Mouse (Mus musculus): ENCODE measurements at regions not wholly inside any gene's neighbourhood (a gene's known extent, or its start where the extent isn't known, plus 50 kb on each side); places are given as distances from the start of the nearest gene placed in this dataset.
A peak's percentile ranks its signal among the peaks of the same experiment; 100 is the strongest.

- Histone ChIP-seq H3K27ac (replicated peaks; ENCODE audit: insufficient read depth, low read depth, low read length) (no peak overlapping the region), H3K4me3 (ENCODE audit: insufficient read depth, low read depth, low read length) (no peak overlapping the region), H3K9ac (ENCODE audit: low read depth, low read length) (no peak overlapping the region), H3K27me3 (ENCODE audit: control insufficient read depth, insufficient read depth, low read length) (no peaks in the 10 kb centered on the region), H3K79me2 (ENCODE audit: control insufficient read depth, insufficient read depth, low read length) (no peaks in the 10 kb centered on the region), H3K36me3 (ENCODE audit: control insufficient read depth, insufficient read depth, low read length) (no peaks in the 10 kb centered on the region), H3K4me1 (ENCODE audit: control insufficient read depth, insufficient read depth, low read length) (no peaks in the 10 kb centered on the region; the same call in 1 of the 2 replicates)
- WGBS, result 62% methylated on average over 6 of the region's 6 CpGs
- DNase-seq (ENCODE audit: extremely low read depth, low read depth, low spot score), result no peak
- TF ChIP-seq CTCF (IDR thresholded peaks at IDR 0.05; ENCODE audit: low read depth, low read length) (no peak), POLR2A (IDR thresholded peaks at IDR 0.05; ENCODE audit: extremely low read depth, insufficient read depth, low read length) (no peak)
Measured at GRCm38 (mm10) chr3:37879056-37879455, 154.8 kb upstream of the Gm5148 start.

GRCm38 (mm10) chr3:37876016-37876765, 151.9 kb upstream of the Gm5148 start:
- Histone ChIP-seq H3K9ac (ENCODE audit: low read depth, low read length) (no peak overlapping the region), H3K27me3 (ENCODE audit: control insufficient read depth, insufficient read depth, low read length) (no peaks in the 10 kb centered on the region), H3K4me3 (ENCODE audit: insufficient read depth, low read depth, low read length) (no peak overlapping the region), H3K27ac (replicated peaks; ENCODE audit: insufficient read depth, low read depth, low read length) (peak overlapping the region; percentile 49), H3K4me1 (ENCODE audit: control insufficient read depth, insufficient read depth, low read length) (no peaks in the 10 kb centered on the region; the same call in 1 of the 2 replicates), H3K36me3 (ENCODE audit: control insufficient read depth, insufficient read depth, low read length) (no peaks in the 10 kb centered on the region), H3K79me2 (ENCODE audit: control insufficient read depth, insufficient read depth, low read length) (no peaks in the 10 kb centered on the region)
- TF ChIP-seq CTCF (IDR thresholded peaks at IDR 0.05; ENCODE audit: low read depth, low read length), result no peak
- no peak for TF ChIP-seq POLR2A (IDR thresholded peaks at IDR 0.05; ENCODE audit: extremely low read depth, insufficient read depth, low read length)
- DNase-seq (ENCODE audit: extremely low read depth, low read depth, low spot score), result peak; percentile 57
- 46% methylated on average over 13 of the region's 13 CpGs for WGBS

GRCm38 (mm10) chr3:37875331-37876015, 151.2 kb upstream of the Gm5148 start:
- Histone ChIP-seq H3K4me3 (ENCODE audit: insufficient read depth, low read depth, low read length) (no peak overlapping the region), H3K9ac (ENCODE audit: low read depth, low read length) (no peak overlapping the region), H3K4me1 (ENCODE audit: control insufficient read depth, insufficient read depth, low read length) (no peaks in the 10 kb centered on the region; the same call in 1 of the 2 replicates), H3K79me2 (ENCODE audit: control insufficient read depth, insufficient read depth, low read length) (no peaks in the 10 kb centered on the region), H3K27me3 (ENCODE audit: control insufficient read depth, insufficient read depth, low read length) (no peaks in the 10 kb centered on the region), H3K36me3 (ENCODE audit: control insufficient read depth, insufficient read depth, low read length) (no peaks in the 10 kb centered on the region), H3K27ac (replicated peaks; ENCODE audit: insufficient read depth, low read depth, low read length) (peak overlapping the region; percentile 49)
- TF ChIP-seq CTCF (IDR thresholded peaks at IDR 0.05; ENCODE audit: low read depth, low read length) (no peak), POLR2A (IDR thresholded peaks at IDR 0.05; ENCODE audit: extremely low read depth, insufficient read depth, low read length) (no peak)
- WGBS, result 59% methylated on average over 6 of the region's 6 CpGs
- DNase-seq (ENCODE audit: extremely low read depth, low read depth, low spot score), result peak; percentile 52

GRCm38 (mm10) chr3:37874864-37875263, 150.6 kb upstream of the Gm5148 start:
- Histone ChIP-seq H3K36me3 (ENCODE audit: control insufficient read depth, insufficient read depth, low read length) (no peaks in the 10 kb centered on the region), H3K4me3 (ENCODE audit: insufficient read depth, low read depth, low read length) (no peak overlapping the region), H3K27ac (replicated peaks; ENCODE audit: insufficient read depth, low read depth, low read length) (peak overlapping the region; percentile 38; the same call in 1 of the 2 replicates), H3K9ac (ENCODE audit: low read depth, low read length) (no peak overlapping the region), H3K4me1 (ENCODE audit: control insufficient read depth, insufficient read depth, low read length) (no peaks in the 10 kb centered on the region; the same call in 1 of the 2 replicates), H3K79me2 (ENCODE audit: control insufficient read depth, insufficient read depth, low read length) (no peaks in the 10 kb centered on the region), H3K27me3 (ENCODE audit: control insufficient read depth, insufficient read depth, low read length) (no peaks in the 10 kb centered on the region)
- WGBS, result 87% methylated on average over 6 of the region's 6 CpGs
- TF ChIP-seq POLR2A (IDR thresholded peaks at IDR 0.05; ENCODE audit: extremely low read depth, insufficient read depth, low read length) (no peak), CTCF (IDR thresholded peaks at IDR 0.05; ENCODE audit: low read depth, low read length) (no peak)
- no peak for DNase-seq (ENCODE audit: extremely low read depth, low read depth, low spot score)

- TF ChIP-seq POLR2A (IDR thresholded peaks at IDR 0.05; ENCODE audit: extremely low read depth, insufficient read depth, low read length) (no peak), CTCF (IDR thresholded peaks at IDR 0.05; ENCODE audit: low read depth, low read length) (no peak)
- no peak overlapping the region for H3K9ac ChIP-seq (ENCODE audit: low read depth, low read length)
- DNase-seq (ENCODE audit: extremely low read depth, low read depth, low spot score), result no peak
- no peaks in the 10 kb centered on the region for H3K27me3 ChIP-seq (ENCODE audit: control insufficient read depth, insufficient read depth, low read length)
- no peaks in the 10 kb centered on the region for H3K79me2 ChIP-seq (ENCODE audit: control insufficient read depth, insufficient read depth, low read length)
- H3K4me1 ChIP-seq (ENCODE audit: control insufficient read depth, insufficient read depth, low read length), result no peaks in the 10 kb centered on the region; the same call in 1 of the 2 replicates
- H3K36me3 ChIP-seq (ENCODE audit: control insufficient read depth, insufficient read depth, low read length), result no peaks in the 10 kb centered on the region
- 0 out of 2 replicates have a peak overlapping the region, but pooled peaks have one; percentile 38 for H3K27ac ChIP-seq (replicated peaks; ENCODE audit: insufficient read depth, low read depth, low read length)
- no peak overlapping the region for H3K4me3 ChIP-seq (ENCODE audit: insufficient read depth, low read depth, low read length)
- 68% methylated on average over 1 of the region's 1 CpGs for WGBS
Measured at GRCm38 (mm10) chr3:37874346-37874745, 150.1 kb upstream of the Gm5148 start.
